Mouse (Mus musculus): ENCODE measurements around the gene Lasp1. TPM values are rescaled to one million over a fixed set of nuclear protein-coding genes. Genes with fewer than 3 reads are reported as not detected.
A peak's percentile ranks its signal among the peaks of the same experiment; 100 is the strongest.
"Not testable (repeated sequence)": the region's sequence is repeated elsewhere in the genome, so short reads cannot be mapped to it uniquely, and the experiment has no call there.

The Lasp1 gene
- total RNA-seq, 2 experiments from 2014 or later = 41.3 to 46.2 TPM

- no peak for DNase-seq (ENCODE audit: low spot score)
- intact Hi-C loops (cut with DNase I) = no loop called here
Observed at GRCm38 (mm10) chr11:97822840-97823603, 24.2 kb downstream of the Lasp1 start.

GRCm38 (mm10) chr11:97824168-97824567 is 25.4 kb downstream of the Lasp1 start:
- DNase-seq (ENCODE audit: low spot score) = no peak
- intact Hi-C loops (cut with DNase I) = no loop called here

GRCm38 (mm10) chr11:97824895-97825294 is 26.1 kb downstream of the Lasp1 start:
- intact Hi-C loops (cut with DNase I) = no loop called here

GRCm38 (mm10) chr11:97825295-97825694 is 26.5 kb downstream of the Lasp1 start:
- DNase-seq (ENCODE audit: low spot score) = no peak
- intact Hi-C loops (cut with DNase I) = no loop called here

More at GRCm38 (mm10) chr11:97824895-97825294, 26.1 kb downstream of the Lasp1 start:
- no peak for DNase-seq (ENCODE audit: low spot score)

- no peak for DNase-seq (ENCODE audit: low spot score)
- intact Hi-C loops (cut with DNase I) = no loop called here
Observed at GRCm38 (mm10) chr11:97825971-97826370, 27.2 kb downstream of the Lasp1 start.

- DNase-seq (ENCODE audit: low spot score) = no peak
- intact Hi-C loops (cut with DNase I) = no loop called here
Observed at GRCm38 (mm10) chr11:97826414-97826813, 27.6 kb downstream of the Lasp1 start.

- intact Hi-C loops (cut with DNase I) = no loop called here
Observed at GRCm38 (mm10) chr11:97827654-97828053, 28.9 kb downstream of the Lasp1 start.

GRCm38 (mm10) chr11:97829365-97829764 is 30.6 kb downstream of the Lasp1 start:
- intact Hi-C loops (cut with DNase I) = no loop called here
- no peak for DNase-seq (ENCODE audit: low spot score)

More at GRCm38 (mm10) chr11:97827654-97828053, 28.9 kb downstream of the Lasp1 start:
- no peak for DNase-seq (ENCODE audit: low spot score)

- DNase-seq (ENCODE audit: low spot score) = no peak
- intact Hi-C loops (cut with DNase I) = no loop called here
Observed at GRCm38 (mm10) chr11:97829913-97830476, 31.2 kb downstream of the Lasp1 start.

- intact Hi-C loops (cut with DNase I) = no loop called here
- DNase-seq (ENCODE audit: low spot score) = no peak
Observed at GRCm38 (mm10) chr11:97830501-97830900, 31.7 kb downstream of the Lasp1 start.

- intact Hi-C loops (cut with DNase I) = no loop called here
- peak; percentile 51 for DNase-seq (ENCODE audit: low spot score)
Observed at GRCm38 (mm10) chr11:97832001-97832400, 33.2 kb downstream of the Lasp1 start.

GRCm38 (mm10) chr11:97833352-97833751 is 34.6 kb downstream of the Lasp1 start:
- intact Hi-C loops (cut with DNase I) = no loop called here
- no peak for DNase-seq (ENCODE audit: low spot score)

- DNase-seq (ENCODE audit: low spot score) = no peak
- intact Hi-C loops (cut with DNase I) = no loop called here
Observed at GRCm38 (mm10) chr11:97836541-97836940, 37.7 kb downstream of the Lasp1 start.

- intact Hi-C loops (cut with DNase I); DNase-seq (ENCODE audit: low spot score): not testable (repeated sequence)
Observed at GRCm38 (mm10) chr11:97837051-97837450, 38.3 kb downstream of the Lasp1 start.

GRCm38 (mm10) chr11:97837641-97838149 is 38.9 kb downstream of the Lasp1 start:
- intact Hi-C loops (cut with DNase I) = no loop called here

GRCm38 (mm10) chr11:97838779-97839440 is 40.1 kb downstream of the Lasp1 start:
- no peak for DNase-seq (ENCODE audit: low spot score)
- intact Hi-C loops (cut with DNase I) = no loop called here

More at GRCm38 (mm10) chr11:97837641-97838149, 38.9 kb downstream of the Lasp1 start:
- no peak for DNase-seq (ENCODE audit: low spot score)

GRCm38 (mm10) chr11:97839441-97840134 is 40.8 kb downstream of the Lasp1 start:
- DNase-seq (ENCODE audit: low spot score) = no peak
- intact Hi-C loops (cut with DNase I) = loop anchor here (2.0 to 5.0 kb wide), 2 partner anchors 39 to 43 kb away; partner anchors contain the start of gene Fbxo47

GRCm38 (mm10) chr11:97840135-97840490 is 41.3 kb downstream of the Lasp1 start:
- DNase-seq (ENCODE audit: low spot score) = no peak
- intact Hi-C loops (cut with DNase I) = loop anchor here (2.0 to 5.0 kb wide), 2 partner anchors 39 to 42 kb away; partner anchors contain the start of gene Fbxo47

GRCm38 (mm10) chr11:97840539-97840954 is 41.7 kb downstream of the Lasp1 start, which contains the start of gene B230217C12Rik:
Gene B230217C12Rik, plus strand, starts transcription at chr11:97840780.
- intact Hi-C loops (cut with DNase I) = loop anchor here (2.0 to 5.0 kb wide), 2 partner anchors 40 to 42 kb away; partner anchors contain the start of gene Fbxo47
- no peak for DNase-seq (ENCODE audit: low spot score)
